Mouse (Mus musculus) hindbrain, embryonic 12.5 days (tissue): ENCODE results near the gene Smap2. TPM values are rescaled to one million over a fixed set of nuclear protein-coding genes. Genes with fewer than 3 reads are reported as not detected.

ENCODE experiments used
- ATAC-seq: fragments of 200-750 bp; cut with Nextera tagmentation; 2 replicates; pipeline ENCODE4 v1.8.0; 2017; ENCODE audit warnings: moderate TSS enrichment; ENCODE audit not compliant: low FRiP score
- H3K27ac ChIP-seq: fragments of 300-500 bp; sonication (generic); 2 replicates; pipeline ENCODE4 v1.5.1; 2016; ENCODE audit warnings: mild to moderate bottlenecking
- H3K27me3 ChIP-seq: fragments of 300-500 bp; sonication (generic); 2 replicates; pipeline ENCODE4 v1.6.1; 2016; ENCODE audit warnings: mild to moderate bottlenecking
- H3K36me3 ChIP-seq: fragments of 300-500 bp; sonication (generic); 2 replicates; pipeline ENCODE4 v1.6.1; 2016; ENCODE audit warnings: mild to moderate bottlenecking
- H3K4me1 ChIP-seq: fragments of 300-500 bp; sonication (generic); 2 replicates; pipeline ENCODE4 v1.6.1; 2016
- H3K4me2 ChIP-seq: fragments of 300-500 bp; sonication (generic); replicated peaks from 2 replicates; pipeline ENCODE4 v1.6.1; 2016; ENCODE audit warnings: mild to moderate bottlenecking
- H3K4me3 ChIP-seq: fragments of 300-500 bp; sonication (generic); 2 replicates; pipeline ENCODE4 v1.5.1; 2016; ENCODE audit warnings: mild to moderate bottlenecking
- H3K9ac ChIP-seq: fragments of 300-500 bp; sonication (generic); 2 replicates; pipeline ENCODE4 v1.6.1; 2016; ENCODE audit warnings: mild to moderate bottlenecking, moderate library complexity
- H3K9me3 ChIP-seq: fragments of 300-500 bp; sonication (generic); replicated peaks from 2 replicates; pipeline ENCODE4 v1.6.1; 2016; ENCODE audit warnings: mild to moderate bottlenecking
- WGBS: fragments of 180-500 bp; shearing (Covaris S2); methylation state at CpG from one replicate; pipeline ENCODE4 v1.1.7; 2016; 5-methylcytosine and 5-hydroxymethylcytosine counted together
- polyA plus RNA-seq: library from polyadenylated mRNA; unstranded; fragments of >200 nt; fragmentation: Nextera tagmentation; extraction: Ambion mirVana; gene quantifications from 2 replicates; pipeline ENCODE4 v1.2.1, GENCODE M21; 2016

Smap2 gene
- polyA plus RNA-seq, 1 experiment from 2014 or later = 36.2 TPM

- WGBS = 73% methylated on average over 1 of the region's 1 CpGs
- Histone ChIP-seq H3K4me3 (no peak overlapping the region), H3K27me3 (no peaks in the 10 kb centered on the region), H3K9me3 (no peaks in the 10 kb centered on the region), H3K9ac (no peak overlapping the region), H3K4me2 (no peak overlapping the region), H3K27ac (no peak overlapping the region), H3K36me3 (no peaks in the 10 kb centered on the region), H3K4me1 (peaks cover 8% of the 10 kb centered on the region)
- no peak for ATAC-seq
Measured at GRCm38 (mm10) chr4:120953667-120954066, 63.4 kb downstream of the Smap2 start.

GRCm38 (mm10) chr4:120953038-120953437, 64.0 kb downstream of the Smap2 start:
- Histone ChIP-seq H3K27ac (no peak overlapping the region), H3K4me1 (peaks cover 8% of the 10 kb centered on the region), H3K36me3 (no peaks in the 10 kb centered on the region), H3K9ac (no peak overlapping the region), H3K9me3 (no peaks in the 10 kb centered on the region), H3K4me3 (no peak overlapping the region), H3K4me2 (no peak overlapping the region), H3K27me3 (no peaks in the 10 kb centered on the region)
- no peak for ATAC-seq
- 87% methylated on average over 4 of the region's 4 CpGs for WGBS

GRCm38 (mm10) chr4:120952163-120952562, 64.9 kb downstream of the Smap2 start:
- 53% methylated on average over 6 of the region's 6 CpGs for WGBS
- Histone ChIP-seq H3K27ac (peak overlapping the region; percentile 81), H3K36me3 (0 out of 2 replicates have a peak, but pooled peaks cover 4% of the 10 kb centered on the region), H3K4me3 (peak overlapping the region; percentile 74), H3K4me2 (peak overlapping the region; percentile 68), H3K4me1 (peaks cover 8% of the 10 kb centered on the region), H3K9me3 (no peaks in the 10 kb centered on the region), H3K9ac (peak overlapping the region; percentile 78), H3K27me3 (no peaks in the 10 kb centered on the region)
- ATAC-seq = no peak

GRCm38 (mm10) chr4:120951428-120951973, 65.5 kb downstream of the Smap2 start, which contains the start of gene Zfp69:
Gene Zfp69 (minus strand): TSS chr4:120951699.
- H3K9me3 ChIP-seq = no peaks in the 10 kb centered on the region
- under 1% methylated on average over 60 of the region's 60 CpGs for WGBS
- H3K27ac ChIP-seq = peak within 1 kb of the TSS; percentile 81
- peak within 1 kb of the TSS; percentile 74 for H3K4me3 ChIP-seq
- peak; percentile 97 for ATAC-seq
- H3K9ac ChIP-seq = peak within 1 kb of the TSS; percentile 78
- peaks cover 10% of the 10 kb centered on the region for H3K36me3 ChIP-seq
- H3K27me3 ChIP-seq = no peaks in the 10 kb centered on the region
- H3K4me1 ChIP-seq = peaks cover 8% of the 10 kb centered on the region
- H3K4me2 ChIP-seq = peak within 1 kb of the TSS; percentile 68

GRCm38 (mm10) chr4:120950763-120951427, 66.2 kb downstream of the Smap2 start:
- H3K9me3 ChIP-seq = no peaks in the 10 kb centered on the region
- 7% methylated on average over 20 of the region's 20 CpGs for WGBS
- peaks cover 8% of the 10 kb centered on the region for H3K4me1 ChIP-seq
- H3K27me3 ChIP-seq = no peaks in the 10 kb centered on the region
- H3K27ac ChIP-seq = peak overlapping the region; percentile 81
- peak overlapping the region; percentile 78 for H3K9ac ChIP-seq
- peak overlapping the region; percentile 68 for H3K4me2 ChIP-seq
- H3K36me3 ChIP-seq = peaks cover 14% of the 10 kb centered on the region
- peak overlapping the region; percentile 74 for H3K4me3 ChIP-seq
- no peak; the same call in 1 of the 2 replicates for ATAC-seq

GRCm38 (mm10) chr4:120948938-120949337, 68.1 kb downstream of the Smap2 start:
- H3K27me3 ChIP-seq = no peaks in the 10 kb centered on the region
- WGBS = 69% methylated on average over 3 of the region's 3 CpGs

GRCm38 (mm10) chr4:120935006-120935405, 82.0 kb downstream of the Smap2 start:
- WGBS = 80% methylated on average over 3 of the region's 3 CpGs
- ATAC-seq = no peak
- Histone ChIP-seq H3K4me3 (no peak overlapping the region), H3K36me3 (peaks cover 16% of the 10 kb centered on the region), H3K9ac (no peak overlapping the region), H3K9me3 (peaks cover 9% of the 10 kb centered on the region; the same call in 1 of the 2 replicates), H3K4me2 (no peak overlapping the region), H3K27ac (no peak overlapping the region), H3K27me3 (no peaks in the 10 kb centered on the region), H3K4me1 (no peaks in the 10 kb centered on the region)

More at GRCm38 (mm10) chr4:120948938-120949337, 68.1 kb downstream of the Smap2 start:
- Histone ChIP-seq H3K4me1 (peaks cover 8% of the 10 kb centered on the region), H3K9me3 (no peaks in the 10 kb centered on the region), H3K27ac (no peak overlapping the region), H3K36me3 (peaks cover 14% of the 10 kb centered on the region), H3K4me3 (no peak overlapping the region), H3K9ac (no peak overlapping the region), H3K4me2 (no peak overlapping the region)
- no peak for ATAC-seq

- Histone ChIP-seq H3K9ac (no peak overlapping the region), H3K27ac (no peak overlapping the region), H3K9me3 (peaks cover 9% of the 10 kb centered on the region; the same call in 1 of the 2 replicates), H3K4me3 (no peak overlapping the region), H3K4me1 (no peaks in the 10 kb centered on the region), H3K36me3 (peaks cover 16% of the 10 kb centered on the region), H3K4me2 (no peak overlapping the region), H3K27me3 (no peaks in the 10 kb centered on the region)
- 94% methylated on average over 18 of the region's 18 CpGs for WGBS
- no peak for ATAC-seq
Measured at GRCm38 (mm10) chr4:120930736-120931135, 86.3 kb downstream of the Smap2 start.

- no peak overlapping the region for H3K9ac ChIP-seq
- H3K9me3 ChIP-seq = peaks cover 9% of the 10 kb centered on the region; the same call in 1 of the 2 replicates
- H3K4me3 ChIP-seq = no peak overlapping the region
- H3K4me1 ChIP-seq = peaks cover 4% of the 10 kb centered on the region
- no peak overlapping the region for H3K4me2 ChIP-seq
- H3K27me3 ChIP-seq = no peaks in the 10 kb centered on the region
- 82% methylated on average over 3 of the region's 3 CpGs for WGBS
- H3K27ac ChIP-seq = no peak overlapping the region
- H3K36me3 ChIP-seq = peaks cover 11% of the 10 kb centered on the region
- no peak for ATAC-seq
Measured at GRCm38 (mm10) chr4:120928686-120929085, 88.4 kb downstream of the Smap2 start.

- peak; percentile 71 for ATAC-seq
- Histone ChIP-seq H3K4me1 (peaks cover 9% of the 10 kb centered on the region), H3K9ac (peak overlapping the region; percentile 71), H3K36me3 (peaks cover 25% of the 10 kb centered on the region), H3K4me2 (peak overlapping the region; percentile 48), H3K9me3 (0 out of 2 replicates have a peak, but pooled peaks cover 5% of the 10 kb centered on the region), H3K27ac (peak overlapping the region; percentile 85), H3K4me3 (peak overlapping the region; percentile 49), H3K27me3 (no peaks in the 10 kb centered on the region)
- WGBS = 21% methylated on average over 3 of the region's 3 CpGs
Measured at GRCm38 (mm10) chr4:120925386-120925785, 91.7 kb downstream of the Smap2 start.

GRCm38 (mm10) chr4:120924554-120925299, 92.3 kb downstream of the Smap2 start, which contains the start of gene Exo5:
Gene Exo5 (minus strand): TSS chr4:120925017.
- ATAC-seq = peak; percentile 99
- H3K4me1 ChIP-seq = peaks cover 9% of the 10 kb centered on the region
- H3K9me3 ChIP-seq = 0 out of 2 replicates have a peak, but pooled peaks cover 5% of the 10 kb centered on the region
- WGBS = under 1% methylated on average over 33 of the region's 33 CpGs
- H3K9ac ChIP-seq = peak within 1 kb of the TSS; percentile 71
- peaks cover 29% of the 10 kb centered on the region for H3K36me3 ChIP-seq
- H3K4me3 ChIP-seq = peak within 1 kb of the TSS; percentile 49
- H3K27me3 ChIP-seq = no peaks in the 10 kb centered on the region
- peak within 1 kb of the TSS; percentile 85 for H3K27ac ChIP-seq
- H3K4me2 ChIP-seq = peak within 1 kb of the TSS; percentile 48

- Histone ChIP-seq H3K9me3 (0 out of 2 replicates have a peak, but pooled peaks cover 5% of the 10 kb centered on the region), H3K4me1 (peaks cover 9% of the 10 kb centered on the region), H3K36me3 (peaks cover 32% of the 10 kb centered on the region), H3K4me2 (no peak overlapping the region), H3K27ac (no peak overlapping the region), H3K27me3 (no peaks in the 10 kb centered on the region), H3K4me3 (no peak overlapping the region), H3K9ac (no peak overlapping the region)
- ATAC-seq = no peak
- WGBS = 95% methylated on average over 8 of the region's 8 CpGs
Measured at GRCm38 (mm10) chr4:120921461-120921860, 95.6 kb downstream of the Smap2 start.
